Mouse (Mus musculus) T-helper 17 cell (primary cell): ENCODE measurements around the gene Cfap52.

ENCODE experiments used
- in situ Hi-C, 2 experiments: fragments of 300-600 bp; cut with MboI, MseI; formaldehyde crosslinking; loops; 1 replicate in 1 of 2; 2 replicates in 1 of 2; pipeline ENCODE4 v1.15.1; 2025; ENCODE audit warnings: high pct_unique_total_duplicates in 2 of 2

Gene Cfap52

GRCm38 (mm10) chr11:67965242-67965883 lies at the start of gene Cfap52:
Gene Cfap52, minus strand, starts transcription at chr11:67965651.
- in situ Hi-C loops = no loop called here

GRCm38 (mm10) chr11:68012207-68012606 lies 46.8 kb upstream of the Cfap52 start:
- in situ Hi-C loops = no loop called here

- in situ Hi-C loops = no loop called here
These were observed 43.9 kb upstream of the Cfap52 start for GRCm38 (mm10) chr11:68009377-68009776.

GRCm38 (mm10) chr11:68007645-68008044 lies 42.2 kb upstream of the Cfap52 start:
- in situ Hi-C loops = no loop called here

DNA sequence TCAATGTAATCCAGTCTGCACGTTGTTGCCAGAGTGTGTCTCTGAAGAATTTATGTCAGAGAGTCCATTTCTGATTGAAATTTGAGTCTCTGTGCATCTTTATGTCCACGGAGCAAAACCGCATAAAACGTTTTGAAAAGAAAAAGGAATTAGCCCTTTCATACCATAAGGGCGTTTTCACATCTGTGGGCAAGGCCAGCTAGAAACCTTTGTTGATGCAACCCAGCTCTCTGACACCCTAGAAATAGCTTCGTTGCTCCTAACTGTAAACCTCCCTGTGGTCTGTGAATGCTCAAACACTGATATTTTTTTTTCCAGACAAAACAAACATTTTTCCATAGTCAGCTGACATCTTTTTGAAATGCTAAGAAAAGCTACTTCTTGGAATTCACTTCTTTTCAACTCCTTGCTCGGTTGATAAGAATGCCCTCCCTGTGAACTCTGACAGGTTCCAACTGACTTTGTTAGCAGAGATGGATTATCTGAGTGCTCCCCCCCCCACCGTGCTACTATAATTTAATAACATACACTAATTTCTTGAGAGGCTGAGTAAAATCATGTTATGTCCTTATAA lies 40.9 kb upstream of the Cfap52 start:
- in situ Hi-C loops = no loop called here

GRCm38 (mm10) chr11:68004191-68004590 lies 38.7 kb upstream of the Cfap52 start:
- in situ Hi-C loops = loop anchor here in 1 of 2 experiments (5.0 kb wide), 1 partner anchor 403 kb away; no protein-coding TSS in a partner anchor

DNA sequence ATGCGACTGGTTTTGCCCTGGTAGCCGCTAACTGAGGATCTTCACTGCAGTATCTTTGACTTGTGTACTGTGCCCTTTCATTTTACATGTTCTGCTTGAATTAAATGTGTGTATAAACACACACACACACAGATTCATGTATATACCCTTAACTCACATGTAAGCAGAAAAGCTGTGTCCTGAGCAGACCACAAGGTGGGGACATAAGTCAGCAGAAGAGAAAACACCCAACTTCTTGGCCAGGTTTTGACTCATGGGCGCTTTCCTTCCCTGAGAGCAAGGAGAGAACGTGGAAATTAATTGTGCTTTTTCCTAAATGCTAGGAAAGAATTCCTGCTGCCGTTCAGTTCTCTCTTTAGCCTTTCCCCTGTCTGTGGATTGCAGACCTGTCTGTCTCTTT lies 34.2 kb upstream of the Cfap52 start:
- in situ Hi-C loops = loop anchor here in 1 of 2 experiments (5.0 kb wide), 1 partner anchor 408 kb away; no protein-coding TSS in a partner anchor

GRCm38 (mm10) chr11:67998905-67999304 lies 33.5 kb upstream of the Cfap52 start:
- in situ Hi-C loops = no loop called here

GRCm38 (mm10) chr11:67995965-67996364 lies 30.5 kb upstream of the Cfap52 start:
- in situ Hi-C loops = no loop called here

DNA sequence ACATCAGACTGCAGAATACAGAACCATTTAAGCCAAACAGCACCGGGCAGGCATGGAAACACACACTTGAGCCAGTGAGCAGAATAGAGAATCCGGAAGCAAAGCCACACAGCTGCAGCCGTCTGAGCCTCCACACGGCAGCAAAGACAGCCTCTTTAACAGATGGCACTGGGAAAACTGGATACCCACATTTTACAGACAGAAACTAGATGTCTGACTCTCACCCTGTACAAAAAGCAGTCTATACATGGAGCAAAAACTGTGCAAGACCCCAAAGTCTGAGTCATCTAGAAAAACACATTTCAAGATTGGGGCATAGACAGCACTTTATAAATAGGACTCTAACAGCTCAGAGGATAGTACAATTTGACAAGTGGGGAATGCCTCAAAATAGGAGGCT lies 25.8 kb upstream of the Cfap52 start:
- in situ Hi-C loops = loop anchor here in 1 of 2 experiments (5.0 kb wide), 1 partner anchor 416 kb away; no protein-coding TSS in a partner anchor

GRCm38 (mm10) chr11:67983564-67983963 lies 18.1 kb upstream of the Cfap52 start:
- in situ Hi-C loops = no loop called here

DNA sequence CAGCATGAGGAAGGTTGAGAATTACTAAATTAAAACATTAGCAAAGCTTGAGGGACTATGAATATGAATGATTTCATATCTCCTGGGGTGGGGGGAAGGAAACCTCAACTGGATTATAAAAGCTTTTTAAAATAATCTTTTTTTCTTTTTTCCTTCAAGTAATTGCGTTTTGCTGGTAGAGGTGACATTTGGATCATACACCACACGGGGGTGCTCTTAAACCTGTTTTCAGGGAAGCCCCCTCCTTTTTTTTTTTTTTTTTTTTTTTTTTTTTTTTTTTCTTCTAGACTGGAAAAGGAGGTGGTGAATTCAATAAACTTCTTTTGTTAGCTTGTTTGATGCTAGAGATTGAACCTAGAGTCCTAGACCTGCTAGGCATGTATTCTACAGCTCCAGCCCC lies 9.8 kb upstream of the Cfap52 start:
- in situ Hi-C loops = no loop called here

GRCm38 (mm10) chr11:67973225-67973624 lies 7.8 kb upstream of the Cfap52 start:
- in situ Hi-C loops = no loop called here

GRCm38 (mm10) chr11:67972606-67973005 lies 7.2 kb upstream of the Cfap52 start:
- in situ Hi-C loops = no loop called here

GRCm38 (mm10) chr11:67967831-67968230 lies 2.4 kb upstream of the Cfap52 start:
- in situ Hi-C loops = no loop called here

- in situ Hi-C loops = no loop called here
These were observed 741 bp upstream of the Cfap52 start, which contains the start of gene Stx8 for GRCm38 (mm10) chr11:67965905-67966878. Gene Stx8, plus strand, starts transcription at chr11:67966193.

- in situ Hi-C loops = no loop called here
These were observed 1.3 kb downstream of the Cfap52 start for GRCm38 (mm10) chr11:67964110-67964509.

GRCm38 (mm10) chr11:67954413-67954812 lies 11.0 kb downstream of the Cfap52 start:
- in situ Hi-C loops = no loop called here

GRCm38 (mm10) chr11:67953604-67954003 lies 11.8 kb downstream of the Cfap52 start:
- in situ Hi-C loops = no loop called here

DNA sequence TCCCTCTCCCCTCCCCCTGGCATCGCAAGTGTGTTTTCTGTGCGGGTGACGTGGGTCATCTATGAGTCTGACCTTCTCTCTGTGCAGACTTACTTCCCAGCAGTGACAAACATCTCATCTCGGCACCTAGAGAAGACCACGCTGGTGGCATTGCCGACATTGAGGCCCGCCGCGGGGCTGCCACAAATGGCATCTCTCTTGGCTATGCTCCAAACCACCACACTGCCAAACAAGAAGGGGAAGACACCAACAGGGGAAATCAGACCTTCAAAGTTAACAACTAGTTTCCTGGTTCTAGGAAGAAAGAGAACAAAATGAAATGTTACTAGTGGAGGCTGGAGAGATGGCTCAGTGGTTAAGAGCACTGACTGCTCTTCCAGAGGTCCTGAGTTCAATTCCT lies 16.0 kb downstream of the Cfap52 start:
- in situ Hi-C loops = no loop called here

GRCm38 (mm10) chr11:67948229-67948628 lies 17.2 kb downstream of the Cfap52 start:
- in situ Hi-C loops = no loop called here

- in situ Hi-C loops = no loop called here
These were observed 33.3 kb downstream of the Cfap52 start for GRCm38 (mm10) chr11:67932156-67932555.
